Mouse (Mus musculus) cerebellum, postnatal 10 days (tissue): ENCODE results near the gene Mitf.

ENCODE experiments used
- DNase-seq, 2 experiments: peaks; one replicate each; pipeline ENCODE4 v3.0.0; 2021; ENCODE audit warnings: mixed read lengths in 2 of 2

Gene Mitf

GRCm38 (mm10) chr6:98048671-98049438, 242.0 kb downstream of the Mitf start:
- peak in 1 of 2 experiments; percentile 7 for DNase-seq

- DNase-seq = no peak
Observed at GRCm38 (mm10) chr6:98049551-98049950, 242.7 kb downstream of the Mitf start.

- DNase-seq = no peak
Observed at GRCm38 (mm10) chr6:98061878-98062277, 255.0 kb downstream of the Mitf start.

GRCm38 (mm10) chr6:98064926-98065325, 258.1 kb downstream of the Mitf start:
- DNase-seq = peak; percentile 48 to 50

- DNase-seq = no peak
Observed at GRCm38 (mm10) chr6:98066420-98066819, 259.6 kb downstream of the Mitf start.
